Mouse (Mus musculus): ENCODE results near the gene Tmem39a.

- no peak for TF ChIP-seq CTCF (IDR thresholded peaks at IDR 0.05; ENCODE audit: borderline replicate concordance, insufficient read depth, low read length)
- no peak for TF ChIP-seq POLR2A (IDR thresholded peaks at IDR 0.05; ENCODE audit: low read depth, low read length)
Observed at GRCm38 (mm10) chr16:38596651-38597050, 38.2 kb downstream of the Tmem39a start.
